Mouse (Mus musculus) cerebellum, postnatal 36 days (tissue): ENCODE measurements around the gene Stx8.

Experiments
- DNase-seq, 2 experiments: peaks; one replicate each; pipeline ENCODE4 v3.0.0; 2021 to 2022; ENCODE audit warnings: mixed read lengths in 2 of 2

Stx8 gene

GRCm38 (mm10) chr11:67975252-67975651 is 9.3 kb downstream of the Stx8 start:
- DNase-seq = no peak

DNA sequence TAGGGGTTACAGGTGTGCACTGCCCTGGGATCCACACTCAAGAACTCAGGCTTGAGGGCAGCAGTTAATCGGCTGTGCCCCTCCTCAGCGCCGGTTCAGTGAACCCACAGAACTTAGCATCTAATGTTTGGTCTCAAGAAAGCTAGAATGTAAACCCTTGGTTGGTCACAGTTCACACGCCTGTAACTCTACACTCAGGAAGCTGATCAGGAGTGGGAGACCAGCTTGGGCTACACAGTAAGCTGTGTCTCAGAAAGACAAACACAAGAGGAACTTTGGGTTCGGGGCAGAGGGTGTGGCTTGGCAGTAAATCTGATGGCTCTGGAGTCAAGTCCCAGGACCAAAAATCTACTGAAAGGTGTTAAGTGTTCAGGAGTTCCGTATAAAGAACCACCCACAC is 17.6 kb downstream of the Stx8 start:
- DNase-seq = no peak

- no peak for DNase-seq
Observed at GRCm38 (mm10) chr11:67991240-67991639, 25.2 kb downstream of the Stx8 start.

DNA sequence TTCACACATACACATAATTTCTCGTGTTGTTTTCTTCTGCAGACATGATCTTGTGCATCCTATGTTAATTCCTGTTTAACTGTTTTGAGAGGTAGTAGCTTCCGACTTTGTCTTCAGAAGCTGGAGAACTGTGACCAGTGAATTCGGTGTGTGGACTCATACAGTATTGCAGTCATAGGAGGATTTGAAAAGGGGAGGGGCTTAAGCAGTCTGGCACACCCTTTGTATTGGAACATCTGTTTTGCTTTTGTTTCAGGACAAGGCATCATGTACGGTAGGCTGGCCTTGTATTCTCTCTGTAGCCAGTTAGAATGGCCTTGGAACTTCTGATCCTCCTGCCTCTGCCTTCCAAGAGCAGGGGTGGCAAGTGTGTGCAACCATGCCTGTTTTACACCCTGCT is 30.0 kb downstream of the Stx8 start:
- DNase-seq = no peak

DNA sequence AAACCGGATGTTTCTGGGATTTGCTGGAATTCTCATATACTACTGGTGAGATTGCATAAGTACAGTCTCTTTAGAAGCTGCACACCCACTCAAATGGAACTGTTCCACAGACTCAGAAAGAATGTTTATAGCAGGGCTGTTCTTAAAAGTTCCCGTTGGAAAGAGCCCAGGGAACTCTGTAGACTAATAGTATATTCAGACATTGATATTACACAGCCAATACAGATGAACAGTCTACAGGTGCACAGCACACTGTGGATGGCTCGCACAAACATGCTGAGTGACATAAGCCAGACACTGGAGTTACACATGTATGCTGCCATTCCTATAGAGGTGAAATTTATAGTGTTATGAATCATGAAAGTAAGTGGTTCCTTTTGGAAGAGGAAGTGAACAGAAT is 32.9 kb downstream of the Stx8 start:
- no peak for DNase-seq

GRCm38 (mm10) chr11:67999629-68000028 is 33.6 kb downstream of the Stx8 start:
- no peak for DNase-seq

DNA sequence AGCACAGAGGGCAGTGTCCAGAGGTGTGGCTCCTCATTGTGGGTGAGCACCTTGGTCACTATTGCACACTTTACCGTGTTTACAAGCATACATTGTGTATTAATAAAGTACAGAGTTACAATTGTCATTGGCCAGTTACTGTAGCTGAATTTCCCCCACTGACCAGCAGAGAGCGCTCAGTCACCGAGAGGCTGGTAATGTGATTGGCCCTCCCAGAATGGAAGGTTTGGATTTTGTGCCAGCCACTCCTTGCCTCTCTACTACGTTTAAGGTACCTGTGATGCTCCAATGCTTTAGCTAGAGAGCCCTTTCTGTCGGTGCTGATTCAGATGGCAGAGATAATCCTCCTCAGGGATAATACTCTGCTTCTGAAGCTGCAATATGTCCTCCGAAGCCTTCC is 38.2 kb downstream of the Stx8 start:
- peak; percentile 78 to 85 for DNase-seq

DNA sequence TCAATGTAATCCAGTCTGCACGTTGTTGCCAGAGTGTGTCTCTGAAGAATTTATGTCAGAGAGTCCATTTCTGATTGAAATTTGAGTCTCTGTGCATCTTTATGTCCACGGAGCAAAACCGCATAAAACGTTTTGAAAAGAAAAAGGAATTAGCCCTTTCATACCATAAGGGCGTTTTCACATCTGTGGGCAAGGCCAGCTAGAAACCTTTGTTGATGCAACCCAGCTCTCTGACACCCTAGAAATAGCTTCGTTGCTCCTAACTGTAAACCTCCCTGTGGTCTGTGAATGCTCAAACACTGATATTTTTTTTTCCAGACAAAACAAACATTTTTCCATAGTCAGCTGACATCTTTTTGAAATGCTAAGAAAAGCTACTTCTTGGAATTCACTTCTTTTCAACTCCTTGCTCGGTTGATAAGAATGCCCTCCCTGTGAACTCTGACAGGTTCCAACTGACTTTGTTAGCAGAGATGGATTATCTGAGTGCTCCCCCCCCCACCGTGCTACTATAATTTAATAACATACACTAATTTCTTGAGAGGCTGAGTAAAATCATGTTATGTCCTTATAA is 40.3 kb downstream of the Stx8 start:
- no peak for DNase-seq

- no peak for DNase-seq
Observed at GRCm38 (mm10) chr11:68007645-68008044, 41.7 kb downstream of the Stx8 start.

- no peak for DNase-seq
Observed at GRCm38 (mm10) chr11:68009377-68009776, 43.4 kb downstream of the Stx8 start.

- DNase-seq = no peak
Observed at GRCm38 (mm10) chr11:68012207-68012606, 46.2 kb downstream of the Stx8 start.

GRCm38 (mm10) chr11:68018191-68018590 is 52.2 kb downstream of the Stx8 start:
- no peak for DNase-seq

- DNase-seq = no peak
Observed at GRCm38 (mm10) chr11:68019156-68019555, 53.2 kb downstream of the Stx8 start.

DNA sequence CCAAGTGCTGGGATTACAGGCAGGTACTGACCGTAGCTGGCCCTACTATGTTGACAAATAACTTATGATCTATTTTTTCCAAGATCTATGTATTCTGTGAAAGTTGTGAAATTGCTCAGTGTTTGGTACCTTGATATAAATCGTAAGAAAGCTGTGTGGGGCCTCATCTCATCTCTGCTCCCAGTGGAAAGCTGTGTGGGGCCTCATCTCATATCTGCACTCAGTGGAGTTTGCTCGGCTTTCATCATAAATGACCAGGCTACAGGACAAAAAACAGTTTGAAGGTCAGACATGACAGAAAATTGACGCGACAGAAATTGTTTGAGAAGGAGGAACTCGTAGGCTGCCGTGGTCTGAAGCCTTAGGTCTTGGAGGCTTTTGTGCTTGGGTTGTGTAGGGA is 56.0 kb downstream of the Stx8 start:
- DNase-seq = no peak

DNA sequence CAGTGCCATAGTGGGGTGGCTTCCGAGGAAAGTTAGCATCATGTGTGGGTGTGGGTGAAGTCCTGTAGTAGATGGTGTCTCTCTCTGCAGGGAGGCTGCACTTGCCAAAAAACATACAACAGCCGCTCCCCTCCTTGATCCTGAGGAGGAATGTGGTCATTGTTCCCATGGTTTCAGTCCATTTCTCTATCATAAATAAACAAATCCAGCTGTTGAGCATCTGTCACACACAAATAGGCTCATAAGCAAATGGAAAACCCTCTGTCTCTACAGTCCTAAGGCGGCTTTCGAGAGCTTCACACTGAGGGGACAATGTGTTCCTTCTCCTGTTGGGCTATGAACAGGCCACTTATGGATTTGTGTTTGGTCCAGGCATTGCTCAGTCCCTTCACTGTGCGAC is 56.9 kb downstream of the Stx8 start:
- no peak for DNase-seq

- no peak for DNase-seq
Observed at GRCm38 (mm10) chr11:68023811-68024369, 57.9 kb downstream of the Stx8 start.

DNA sequence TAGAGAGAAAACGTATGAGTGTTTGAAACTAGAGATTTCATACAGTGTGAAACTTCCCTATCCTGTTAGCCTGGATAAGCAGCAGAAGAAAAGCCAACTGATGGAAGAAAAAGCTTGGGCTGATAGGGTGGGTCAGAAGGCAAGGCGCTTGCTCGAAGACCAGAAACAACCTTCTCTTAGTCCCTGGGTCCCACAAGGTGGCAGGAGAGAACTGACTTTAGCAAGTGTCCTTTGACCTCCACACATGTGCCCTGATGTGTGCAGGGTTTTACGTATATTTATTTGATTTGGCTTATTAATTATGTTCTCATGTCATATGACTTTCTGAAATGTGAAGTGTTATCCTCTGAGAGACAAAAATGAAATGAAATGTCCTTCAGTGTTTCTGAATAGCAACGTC is 60.6 kb downstream of the Stx8 start:
- no peak for DNase-seq

DNA sequence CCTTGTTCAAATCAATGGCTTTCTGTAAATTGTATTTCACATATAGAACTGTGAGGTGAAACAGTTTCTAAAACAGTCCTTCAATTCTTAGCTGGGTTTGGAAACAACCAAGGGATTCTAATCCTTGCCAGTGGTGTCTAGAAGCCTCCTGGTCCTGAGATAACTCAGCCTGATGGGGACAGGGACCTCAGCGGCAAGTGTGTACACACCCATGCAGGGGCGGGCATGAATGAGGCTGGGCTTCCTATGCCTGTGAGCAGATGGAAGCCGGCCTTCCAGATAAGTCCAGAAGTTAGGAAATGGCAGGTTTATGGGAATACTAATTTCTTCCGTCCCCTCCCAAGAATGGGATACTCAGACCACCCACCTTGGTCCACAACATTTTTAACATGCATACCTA is 63.1 kb downstream of the Stx8 start:
- no peak for DNase-seq

GRCm38 (mm10) chr11:68029871-68030270 is 63.9 kb downstream of the Stx8 start:
- no peak for DNase-seq

DNA sequence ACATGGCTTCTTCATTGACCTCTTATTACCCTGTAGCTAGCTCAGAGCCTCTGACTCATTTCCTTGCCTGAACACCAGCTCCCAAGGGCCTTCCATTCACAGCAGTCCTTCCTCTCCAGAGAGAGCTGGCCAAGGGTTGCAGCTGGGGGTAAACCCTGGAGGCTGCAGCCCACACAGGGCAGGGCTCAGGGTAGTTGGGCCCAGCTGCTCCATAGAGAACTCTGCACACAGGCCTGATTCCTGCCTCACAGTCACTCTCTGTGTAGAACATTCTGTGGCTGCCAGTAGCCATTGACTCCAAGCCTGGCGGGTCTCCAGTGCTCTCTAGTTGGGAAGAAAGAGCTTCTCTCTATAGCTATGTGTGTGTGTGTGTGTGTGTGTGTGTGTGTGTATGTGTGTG is 64.8 kb downstream of the Stx8 start:
- DNase-seq = peak; percentile 13 to 15

DNA sequence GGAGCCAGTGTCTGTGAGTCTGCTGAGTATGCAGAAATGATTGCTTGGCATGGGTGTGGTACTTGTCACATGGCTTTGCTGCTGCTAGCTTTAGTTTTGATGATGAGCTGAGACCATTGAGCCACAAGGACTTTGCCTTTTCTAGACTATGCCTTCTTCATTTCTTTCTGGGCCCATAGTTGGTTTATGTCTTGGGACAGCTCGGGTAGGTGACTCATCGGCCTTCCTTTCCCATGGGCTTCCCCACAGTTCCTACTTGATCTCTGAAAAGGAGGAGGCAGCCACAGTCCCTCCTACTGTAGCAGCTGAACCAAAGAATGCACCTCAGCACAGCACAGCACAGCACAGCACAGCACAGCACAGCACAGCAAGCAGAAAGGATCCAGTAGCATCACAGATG is 66.5 kb downstream of the Stx8 start:
- no peak for DNase-seq

- DNase-seq = no peak
Observed at GRCm38 (mm10) chr11:68033331-68033926, 67.4 kb downstream of the Stx8 start.

DNA sequence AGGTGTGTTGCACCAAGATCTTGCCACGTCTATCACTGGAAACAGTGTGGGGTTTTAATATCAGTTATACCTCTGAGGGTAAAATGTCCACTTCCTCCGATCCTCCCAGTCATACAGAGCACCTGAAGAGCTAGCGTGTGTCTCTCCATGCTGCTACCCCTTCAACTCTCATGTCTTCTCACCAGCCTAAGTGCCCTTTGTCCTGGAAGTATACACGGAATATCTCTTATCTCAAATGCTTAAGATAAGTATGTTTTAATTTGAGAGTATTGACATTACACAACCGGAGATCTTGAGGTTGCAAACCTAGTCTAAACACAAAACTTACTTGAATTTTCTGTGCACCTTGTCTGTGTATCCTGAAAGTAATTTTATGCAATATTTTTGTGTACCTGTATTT is 68.4 kb downstream of the Stx8 start:
- no peak for DNase-seq

GRCm38 (mm10) chr11:68035303-68035891 is 69.4 kb downstream of the Stx8 start:
- no peak for DNase-seq
